Mouse (Mus musculus) liver, embryonic 14.5 days (tissue): ENCODE data around the gene Capn5.

Experiments
- CTCF ChIP-seq: IDR thresholded peaks from 2 replicates; pipeline ENCODE4 v1.5.1; 2016; ENCODE audit warnings: antibody characterized with exemption, low read depth, control low read depth
- EP300 ChIP-seq: IDR thresholded peaks from 2 replicates; pipeline ENCODE4 v1.6.1; 2016; ENCODE audit warnings: antibody characterized with exemption, low read depth

DNA sequence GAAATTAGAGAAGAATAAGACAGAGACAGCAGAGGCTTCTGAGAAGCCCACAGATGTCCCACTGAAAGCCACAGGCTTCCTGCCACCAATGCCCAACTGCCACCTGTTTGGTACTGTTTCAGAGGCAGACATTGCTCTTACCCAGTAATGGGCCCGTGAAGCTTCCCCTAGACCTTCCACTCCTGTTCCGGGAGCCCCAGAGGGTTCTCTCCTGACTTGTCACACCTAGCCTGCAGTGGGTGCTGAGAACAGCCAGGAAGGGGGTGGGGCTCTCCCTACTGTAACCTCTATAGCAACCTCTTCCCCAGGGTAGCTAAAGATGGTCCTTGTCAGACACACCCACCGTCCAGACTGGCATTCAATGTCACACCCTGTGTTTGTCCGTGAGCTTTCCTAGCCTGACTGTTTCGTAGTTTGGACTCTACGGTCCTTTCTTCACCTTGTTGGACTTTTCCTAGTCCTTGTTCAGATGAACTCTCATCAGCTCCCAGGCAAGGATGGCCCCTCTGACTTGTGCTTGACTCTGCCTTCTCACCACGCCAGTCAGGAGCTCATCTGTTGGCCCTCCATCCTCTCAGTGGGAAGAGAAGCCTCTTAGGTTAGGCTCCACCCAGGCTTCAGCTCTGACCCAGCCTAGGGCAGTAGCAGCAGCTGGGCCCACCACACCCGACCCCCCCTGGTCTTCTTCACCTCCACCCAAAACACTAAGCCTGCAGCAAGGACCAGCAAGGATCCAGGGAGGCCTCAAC, 1.6 kb downstream of the Capn5 start:
- TF ChIP-seq CTCF: no peak
- no peak for TF ChIP-seq EP300
